Mouse (Mus musculus) limb, embryonic 13.5 days (tissue): ENCODE data around the gene Smim14. TPM values are rescaled to one million over a fixed set of nuclear protein-coding genes. Genes with fewer than 3 reads are reported as not detected.
A peak's percentile ranks its signal among the peaks of the same experiment; 100 is the strongest.

Source experiments
- ATAC-seq: fragments of 200-750 bp; cut with Nextera tagmentation; 2 replicates; pipeline ENCODE4 v1.8.0; 2017; ENCODE audit warnings: low read depth, moderate number of reproducible peaks, moderate TSS enrichment; ENCODE audit not compliant: low FRiP score
- H3K27ac ChIP-seq: fragments of 300-500 bp; sonication (generic); 2 replicates; pipeline ENCODE4 v1.5.1; 2015; ENCODE audit warnings: inconsistent platforms, mild to moderate bottlenecking, moderate library complexity
- H3K27me3 ChIP-seq: fragments of 300-500 bp; sonication (generic); 2 replicates; pipeline ENCODE4 v1.6.1; 2015; ENCODE audit warnings: mild to moderate bottlenecking, inconsistent platforms
- H3K36me3 ChIP-seq: fragments of 300-500 bp; sonication (generic); 2 replicates; pipeline ENCODE4 v1.6.1; 2015; ENCODE audit warnings: inconsistent platforms, mild to moderate bottlenecking, moderate library complexity
- H3K4me1 ChIP-seq: fragments of 300-500 bp; sonication (generic); 2 replicates; pipeline ENCODE4 v1.6.1; 2015; ENCODE audit warnings: inconsistent platforms
- H3K4me2 ChIP-seq: fragments of 300-500 bp; sonication (generic); replicated peaks from 2 replicates; pipeline ENCODE4 v1.6.1; 2015; ENCODE audit warnings: inconsistent platforms, mild to moderate bottlenecking, moderate library complexity
- H3K4me3 ChIP-seq: fragments of 300-500 bp; sonication (generic); 2 replicates; pipeline ENCODE4 v1.5.1; 2015; ENCODE audit warnings: moderate library complexity, mild to moderate bottlenecking, inconsistent platforms
- H3K9ac ChIP-seq: fragments of 300-500 bp; sonication (generic); 2 replicates; pipeline ENCODE4 v1.6.1; 2015; ENCODE audit warnings: mild to moderate bottlenecking, inconsistent platforms
- H3K9me3 ChIP-seq: fragments of 300-500 bp; sonication (generic); 2 replicates; pipeline ENCODE4 v1.6.1; 2016; ENCODE audit warnings: inconsistent platforms
- WGBS: fragments of 180-500 bp; shearing (Covaris S2); methylation state at CpG from one replicate; pipeline ENCODE4 v1.1.7; 2015; 5-methylcytosine and 5-hydroxymethylcytosine counted together
- polyA plus RNA-seq: library from polyadenylated mRNA; unstranded; fragments of >200 nt; fragmentation: Nextera tagmentation; extraction: Ambion mirVana; gene quantifications from 2 replicates; pipeline ENCODE4 v1.2.1, GENCODE M21; 2015

Gene Smim14
- polyA plus RNA-seq, 1 experiment from 2014 or later = 116 TPM

DNA sequence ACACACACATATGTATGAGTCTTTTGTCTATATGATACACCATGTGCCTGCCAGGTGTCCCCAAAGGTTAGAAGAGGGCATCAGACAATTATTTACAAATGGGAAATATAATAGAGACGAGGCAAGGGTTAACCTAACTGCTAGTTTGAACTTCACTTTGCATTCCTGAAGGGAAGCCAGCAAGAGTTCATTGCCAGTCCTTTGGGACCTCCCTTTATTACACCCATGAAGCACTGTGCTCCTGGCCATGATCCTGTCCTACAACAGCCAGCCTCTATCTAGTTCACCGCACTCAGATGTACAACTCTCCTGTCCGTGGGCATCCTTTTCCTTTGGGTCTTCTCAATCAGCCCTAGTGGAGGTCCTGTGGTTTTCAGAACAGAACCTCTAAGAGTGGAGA lies 23.5 kb downstream of the Smim14 start:
- ATAC-seq = no peak
- H3K27me3 ChIP-seq = no peaks in the 10 kb centered on the region
- no peak overlapping the region for H3K27ac ChIP-seq
- H3K36me3 ChIP-seq = no peaks in the 10 kb centered on the region
- WGBS = 65% methylated on average over 3 of the region's 3 CpGs
- H3K9me3 ChIP-seq = no peaks in the 10 kb centered on the region
- no peak overlapping the region for H3K9ac ChIP-seq
- H3K4me1 ChIP-seq = peaks cover 9% of the 10 kb centered on the region; the same call in 1 of the 2 replicates
- H3K4me3 ChIP-seq = no peak overlapping the region
- no peak overlapping the region for H3K4me2 ChIP-seq

GRCm38 (mm10) chr5:65508395-65508794 lies 28.6 kb downstream of the Smim14 start:
- H3K4me2 ChIP-seq = no peak overlapping the region
- no peak overlapping the region for H3K9ac ChIP-seq
- ATAC-seq = no peak
- H3K36me3 ChIP-seq = no peaks in the 10 kb centered on the region
- 68% methylated on average over 8 of the region's 8 CpGs for WGBS
- peaks cover 3% of the 10 kb centered on the region; the same call in 1 of the 2 replicates for H3K4me1 ChIP-seq
- H3K9me3 ChIP-seq = no peaks in the 10 kb centered on the region
- no peak overlapping the region for H3K4me3 ChIP-seq
- no peak overlapping the region for H3K27ac ChIP-seq
- H3K27me3 ChIP-seq = no peaks in the 10 kb centered on the region

DNA sequence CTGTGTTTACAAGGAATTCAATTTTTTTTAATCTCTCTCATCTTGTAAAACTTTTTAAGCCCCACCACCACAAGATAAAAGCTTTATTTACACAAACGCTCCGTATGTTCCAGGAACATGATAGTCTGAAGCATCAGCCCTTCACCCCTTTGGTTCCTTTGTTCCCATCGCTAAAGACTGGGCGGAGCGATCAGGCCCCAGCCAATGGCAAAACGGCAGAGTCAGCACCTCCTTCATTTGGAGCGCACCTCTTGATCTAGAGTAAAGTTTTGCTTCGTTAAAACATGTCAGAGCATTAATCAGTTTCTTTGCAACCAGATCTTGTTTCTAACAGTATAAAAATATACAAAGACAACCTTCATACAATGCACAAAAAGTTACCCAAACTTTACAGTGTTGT lies 31.2 kb downstream of the Smim14 start:
- Histone ChIP-seq H3K4me2 (peak overlapping the region; percentile 48), H3K9ac (no peak overlapping the region), H3K4me3 (0 out of 2 replicates have a peak overlapping the region, but pooled peaks have one; percentile 11), H3K27me3 (no peaks in the 10 kb centered on the region), H3K4me1 (no peaks in the 10 kb centered on the region), H3K36me3 (no peaks in the 10 kb centered on the region), H3K27ac (no peak overlapping the region), H3K9me3 (no peaks in the 10 kb centered on the region)
- 16% methylated on average over 8 of the region's 8 CpGs for WGBS
- ATAC-seq = no peak

GRCm38 (mm10) chr5:65501407-65501806 lies 35.6 kb downstream of the Smim14 start:
- Histone ChIP-seq H3K27ac (no peak overlapping the region), H3K4me2 (no peak overlapping the region), H3K4me1 (no peaks in the 10 kb centered on the region), H3K27me3 (no peaks in the 10 kb centered on the region), H3K9me3 (no peaks in the 10 kb centered on the region), H3K4me3 (no peak overlapping the region), H3K36me3 (no peaks in the 10 kb centered on the region), H3K9ac (no peak overlapping the region)
- no peak for ATAC-seq
- 87% methylated on average over 9 of the region's 9 CpGs for WGBS

- 80% methylated on average over 7 of the region's 7 CpGs for WGBS
- H3K4me1 ChIP-seq = no peaks in the 10 kb centered on the region
Measured at GRCm38 (mm10) chr5:65500231-65500630, 36.8 kb downstream of the Smim14 start.

DNA sequence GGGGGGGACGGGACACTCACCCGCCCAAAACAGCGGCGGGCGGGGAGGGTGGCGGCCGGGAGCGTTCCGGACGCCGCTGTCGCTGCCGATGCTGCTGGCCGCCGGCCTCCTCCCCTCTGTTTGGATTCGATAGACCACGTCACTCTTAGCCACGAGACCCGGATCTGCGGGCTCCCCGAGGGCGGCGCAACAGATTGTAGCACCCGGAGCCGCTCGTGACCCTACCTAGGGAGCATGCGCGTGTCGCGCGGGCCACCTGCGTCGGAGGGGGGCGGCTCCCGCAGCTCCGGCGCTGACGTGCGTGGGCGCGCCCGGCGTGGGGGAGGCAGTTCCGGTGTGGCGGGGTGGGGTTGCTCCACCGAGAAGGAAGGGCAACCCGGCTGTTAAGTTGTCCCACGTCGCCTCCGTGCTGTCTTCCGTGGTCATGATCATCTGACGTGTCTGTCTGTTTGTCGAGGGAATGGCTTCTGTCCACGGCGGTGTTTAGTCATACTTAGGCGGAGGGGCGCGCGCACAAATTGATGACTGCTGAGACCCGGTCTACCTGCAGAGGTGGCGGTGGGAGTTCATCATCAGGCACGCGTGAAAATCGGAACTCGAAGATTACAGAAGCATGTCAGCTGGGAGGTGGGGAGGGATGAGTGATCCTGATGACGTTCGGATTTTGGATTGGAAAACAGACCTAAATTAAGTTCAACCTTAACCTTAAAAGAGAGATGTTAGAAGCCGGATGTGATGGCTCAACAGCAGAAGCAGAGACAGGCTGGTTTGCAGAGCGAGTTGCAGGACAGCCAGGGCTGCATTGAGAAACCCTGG lies 44.1 kb downstream of the Smim14 start, which contains the start of gene Gm43552:
Gene Gm43552, minus strand, starts transcription at position 118 of the 816 bp plus-strand sequence.
- Histone ChIP-seq H3K27me3 (no peaks in the 10 kb centered on the region), H3K27ac (peak within 1 kb of the TSS; percentile 95), H3K4me3 (peak within 1 kb of the TSS; percentile 92), H3K36me3 (no peaks in the 10 kb centered on the region), H3K9ac (peak within 1 kb of the TSS; percentile 96), H3K4me2 (peak within 1 kb of the TSS; percentile 89), H3K4me1 (peaks cover 27% of the 10 kb centered on the region), H3K9me3 (no peaks in the 10 kb centered on the region)
- peak; percentile 97 for ATAC-seq
- whole genome bisulfite sequencing = under 1% methylated on average over 67 of the region's 69 CpGs

More at GRCm38 (mm10) chr5:65500231-65500630, 36.8 kb downstream of the Smim14 start:
- no peaks in the 10 kb centered on the region for H3K27me3 ChIP-seq
- H3K36me3 ChIP-seq = no peaks in the 10 kb centered on the region
- no peak overlapping the region for H3K27ac ChIP-seq
- H3K4me3 ChIP-seq = no peak overlapping the region
- no peaks in the 10 kb centered on the region for H3K9me3 ChIP-seq
- no peak for ATAC-seq
- no peak overlapping the region for H3K4me2 ChIP-seq
- no peak overlapping the region for H3K9ac ChIP-seq

GRCm38 (mm10) chr5:65491767-65492715 lies 44.9 kb downstream of the Smim14 start:
- Histone ChIP-seq H3K27ac (peak overlapping the region; percentile 95), H3K4me2 (peak overlapping the region; percentile 89), H3K9me3 (no peaks in the 10 kb centered on the region), H3K9ac (peak overlapping the region; percentile 96), H3K36me3 (no peaks in the 10 kb centered on the region), H3K4me3 (peak overlapping the region; percentile 92), H3K27me3 (no peaks in the 10 kb centered on the region), H3K4me1 (peaks cover 27% of the 10 kb centered on the region)
- ATAC-seq = peak; percentile 79
- under 1% methylated on average over 53 of the region's 57 CpGs for WGBS

- Histone ChIP-seq H3K4me1 (peaks cover 31% of the 10 kb centered on the region), H3K4me2 (no peak overlapping the region), H3K9me3 (no peaks in the 10 kb centered on the region), H3K4me3 (no peak overlapping the region), H3K36me3 (no peaks in the 10 kb centered on the region), H3K9ac (no peak overlapping the region), H3K27ac (no peak overlapping the region), H3K27me3 (no peaks in the 10 kb centered on the region)
- ATAC-seq = no peak
- 61% methylated on average over 4 of the region's 4 CpGs for WGBS
Measured at GRCm38 (mm10) chr5:65489830-65490229, 47.2 kb downstream of the Smim14 start.

DNA sequence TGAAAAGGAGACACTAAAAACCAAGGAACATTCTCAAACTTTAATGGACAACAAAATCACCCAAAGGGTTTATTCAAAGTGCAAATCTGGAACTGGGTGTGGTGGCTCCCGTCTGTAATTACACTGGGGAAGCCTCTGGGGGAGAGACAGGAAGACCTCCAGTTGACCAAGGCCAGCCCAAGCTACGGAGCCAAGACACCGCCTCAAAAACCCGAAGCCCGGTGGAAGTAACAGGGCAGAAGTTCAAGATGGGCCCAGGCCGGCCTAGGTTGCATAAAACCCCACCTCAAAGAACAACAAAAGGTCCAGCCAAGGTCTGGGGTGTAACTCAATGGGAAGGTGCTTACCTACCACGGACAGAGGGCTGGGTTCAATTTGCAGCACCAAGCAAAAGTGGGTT lies 48.3 kb downstream of the Smim14 start:
- Histone ChIP-seq H3K9me3 (no peaks in the 10 kb centered on the region), H3K4me3 (no peak overlapping the region), H3K27me3 (no peaks in the 10 kb centered on the region), H3K36me3 (no peaks in the 10 kb centered on the region), H3K4me1 (peaks cover 31% of the 10 kb centered on the region), H3K9ac (no peak overlapping the region), H3K4me2 (no peak overlapping the region), H3K27ac (no peak overlapping the region)
- ATAC-seq = no peak
- 80% methylated on average over 7 of the region's 7 CpGs for WGBS

GRCm38 (mm10) chr5:65487381-65487780 lies 49.6 kb downstream of the Smim14 start:
- ATAC-seq = no peak
- 84% methylated on average over 10 of the region's 10 CpGs for WGBS
- Histone ChIP-seq H3K4me2 (no peak overlapping the region), H3K36me3 (no peaks in the 10 kb centered on the region), H3K27me3 (no peaks in the 10 kb centered on the region), H3K9me3 (no peaks in the 10 kb centered on the region), H3K4me1 (peaks cover 26% of the 10 kb centered on the region), H3K4me3 (no peak overlapping the region), H3K27ac (no peak overlapping the region), H3K9ac (no peak overlapping the region)

DNA sequence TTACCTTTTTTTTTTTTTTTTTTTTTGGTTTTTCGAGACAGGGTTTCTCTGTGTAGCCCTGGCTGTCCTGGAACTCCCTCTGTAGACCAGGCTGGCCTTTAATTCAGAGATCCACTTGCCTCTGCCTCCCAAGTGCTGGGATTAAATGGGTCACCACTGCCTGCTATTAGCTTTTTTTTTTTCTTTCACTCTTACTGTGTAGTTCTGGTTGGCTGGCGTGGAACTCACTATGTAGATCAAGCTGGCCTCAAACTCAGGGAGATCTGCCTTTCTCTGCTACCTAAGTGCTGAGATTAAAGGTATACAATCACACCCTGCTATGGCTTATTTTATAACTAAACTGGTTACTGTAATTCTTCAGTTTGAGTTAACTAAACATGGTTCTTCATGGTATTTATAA lies 50.5 kb downstream of the Smim14 start:
- H3K9ac ChIP-seq = no peak overlapping the region

DNA sequence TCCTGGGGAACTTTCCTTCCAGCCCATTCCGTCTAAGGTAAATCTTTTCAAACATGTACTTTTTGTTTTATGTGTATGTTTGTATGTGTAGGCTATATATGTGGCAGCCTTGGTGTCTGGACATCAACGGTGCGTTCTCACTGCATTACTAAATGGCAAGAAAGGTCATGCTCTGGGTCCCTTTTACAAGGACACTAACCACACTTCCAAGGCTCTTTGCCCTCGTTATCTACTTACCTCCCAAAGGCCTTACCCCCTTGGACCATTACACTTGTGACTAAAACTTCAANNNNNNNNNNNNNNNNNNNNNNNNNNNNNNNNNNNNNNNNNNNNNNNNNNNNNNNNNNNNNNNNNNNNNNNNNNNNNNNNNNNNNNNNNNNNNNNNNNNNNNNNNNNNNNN lies 54.0 kb downstream of the Smim14 start:
- Histone ChIP-seq H3K4me2 (no peak overlapping the region), H3K9me3 (no peaks in the 10 kb centered on the region), H3K36me3 (peaks cover 7% of the 10 kb centered on the region; the same call in 1 of the 2 replicates), H3K4me3 (no peak overlapping the region), H3K9ac (no peak overlapping the region), H3K4me1 (peaks cover 3% of the 10 kb centered on the region; the same call in 1 of the 2 replicates), H3K27me3 (no peaks in the 10 kb centered on the region), H3K27ac (no peak overlapping the region)
- 71% methylated on average over 4 of the region's 4 CpGs for whole genome bisulfite sequencing
- ATAC-seq = no peak

More for the DNA sequence above, 50.5 kb downstream of the Smim14 start:
- peaks cover 24% of the 10 kb centered on the region for H3K4me1 ChIP-seq
- no peaks in the 10 kb centered on the region for H3K36me3 ChIP-seq
- no peak overlapping the region for H3K4me2 ChIP-seq
- no peaks in the 10 kb centered on the region for H3K9me3 ChIP-seq
- no peak overlapping the region for H3K27ac ChIP-seq
- no peak for ATAC-seq
- H3K27me3 ChIP-seq = no peaks in the 10 kb centered on the region
- no peak overlapping the region for H3K4me3 ChIP-seq
- 58% methylated on average over 2 of the region's 2 CpGs for WGBS
